Mouse (Mus musculus) adrenal gland, postnatal 14 days (tissue): ENCODE data around the gene Ntn4. TPM values are rescaled to one million over a fixed set of nuclear protein-coding genes. Genes with fewer than 3 reads are reported as not detected.
A peak's percentile ranks its signal among the peaks of the same experiment; 100 is the strongest.

Source experiments
- DNase-seq: peaks from one replicate; pipeline ENCODE4 v3.0.0; 2021; ENCODE audit warnings: mixed read lengths
- total RNA-seq: library from RNA; stranded (reverse); gene quantifications from 2 replicates; pipeline ENCODE4 v1.2.3, GENCODE M21; 2021

Ntn4 gene
- total RNA-seq, 1 experiment from 2014 or later: 12.1 TPM

DNA sequence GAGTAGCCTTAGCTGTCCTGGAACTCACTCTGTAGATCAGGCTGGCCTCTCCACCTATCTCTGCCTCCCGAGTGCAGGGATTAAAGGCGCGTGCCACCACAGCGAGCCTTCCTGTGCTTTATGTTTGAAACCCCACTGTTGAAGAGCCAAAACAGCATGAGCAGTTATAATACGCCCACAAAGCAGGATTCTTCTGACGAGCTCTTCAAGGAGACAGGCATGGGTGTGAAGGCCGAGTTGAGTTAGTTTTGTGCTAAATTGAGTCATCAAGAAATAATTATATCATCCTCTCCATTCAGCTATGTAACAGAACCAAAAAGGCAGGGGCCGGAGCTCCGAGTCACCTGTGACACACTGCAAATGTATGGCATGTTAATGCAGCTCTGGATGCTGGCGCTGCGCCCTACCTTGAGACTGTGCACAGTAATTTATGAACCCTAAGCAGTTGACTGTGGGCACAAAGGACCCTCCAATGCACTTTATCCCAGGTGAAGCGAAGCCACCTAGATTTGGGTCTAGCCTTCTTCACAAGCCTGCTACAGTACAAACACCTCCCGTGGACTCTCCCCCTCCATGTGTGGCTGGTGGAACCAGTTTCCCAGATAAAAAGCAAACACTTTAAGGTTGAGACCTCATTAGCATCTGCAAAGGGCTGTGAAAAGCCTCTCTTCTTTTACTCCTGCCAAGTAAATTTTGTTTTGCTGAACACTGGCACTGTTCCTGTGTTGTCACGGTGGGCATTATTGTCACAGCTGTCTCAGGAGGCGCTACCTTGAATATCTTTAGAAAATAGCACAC lies 142.9 kb downstream of the Ntn4 start:
- peak; percentile 27 for DNase-seq

Other genes starting within 250 kb of the Ntn4 start
- 61.4 and 62.6 TPM in 2 replicates for gene Lta4h, start 187.3 kb upstream of the Ntn4 start, total RNA-seq
- gene Hal, start 151.9 kb upstream of the Ntn4 start, total RNA-seq: 1.2 and 18.0 TPM in 2 replicates
- 0.75 and 11.8 TPM in 2 replicates for gene Amdhd1, start 100.6 kb upstream of the Ntn4 start, total RNA-seq
- not detected in 2 replicates for gene Ccdc38, start 100.0 kb upstream of the Ntn4 start, total RNA-seq
- gene Snrpf, start 51.0 kb upstream of the Ntn4 start, total RNA-seq: 18.2 and 23.6 TPM in 2 replicates
- not detected in 2 replicates for gene Usp44, start 190.9 kb downstream of the Ntn4 start, total RNA-seq